Mouse (Mus musculus) CD8-positive naive resting alpha-beta T cell, adult 2 months (primary cell): ENCODE measurements around the gene Tubb4b.

Experiments used
- DNase-seq, 2 experiments: peaks; one replicate each; pipeline ENCODE4 v3.0.0; 2022; ENCODE audit warnings: low read depth in 2 of 2, low spot score in 2 of 2

Tubb4b gene

DNA sequence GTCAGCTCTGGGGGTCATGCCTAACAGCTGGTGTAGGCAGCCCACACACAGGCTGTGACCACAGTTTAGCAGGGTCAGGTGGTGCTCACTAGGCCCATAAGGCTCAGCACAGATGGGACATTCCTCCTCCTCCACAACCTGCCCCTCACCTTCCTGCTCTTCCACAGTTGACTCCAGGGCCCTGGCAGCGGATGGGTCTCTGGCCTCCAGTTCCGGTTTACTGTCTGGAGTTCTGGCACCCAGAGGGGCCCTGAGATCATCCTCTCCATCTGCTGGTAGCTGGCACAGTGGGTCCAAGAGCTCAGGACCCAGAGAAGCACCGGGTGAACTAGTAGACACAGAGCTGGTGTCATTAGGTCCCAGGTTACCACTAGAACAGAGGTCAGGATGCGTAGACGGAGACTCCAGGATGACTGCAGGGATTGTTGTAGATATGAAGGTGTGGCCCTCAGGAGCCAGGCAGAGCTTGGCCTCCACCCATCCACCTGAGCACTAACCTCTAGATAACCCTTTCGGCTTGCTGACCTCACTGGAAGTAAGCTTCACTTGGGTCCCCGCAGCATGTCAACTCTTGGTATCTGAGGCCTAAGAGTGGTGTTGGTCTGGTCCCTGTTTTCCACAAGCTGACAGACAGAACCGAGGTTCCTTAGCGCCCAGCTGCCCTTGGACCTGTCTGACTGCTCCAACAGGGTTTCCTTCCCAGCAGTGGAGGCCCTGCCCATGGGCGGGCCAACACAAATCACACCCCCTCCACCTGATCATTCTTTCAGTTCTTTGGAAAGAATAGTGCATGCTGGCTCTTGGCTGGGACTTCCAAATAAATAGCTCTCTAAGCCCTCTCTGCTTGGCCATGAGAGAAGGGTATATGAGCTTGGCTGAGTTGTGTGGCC, 21.9 kb upstream of the Tubb4b start, which contains the start of gene AL732309.1:
Gene AL732309.1, minus strand, starts transcription at position 681 of the 890 bp plus-strand sequence.
- no peak for DNase-seq

DNA sequence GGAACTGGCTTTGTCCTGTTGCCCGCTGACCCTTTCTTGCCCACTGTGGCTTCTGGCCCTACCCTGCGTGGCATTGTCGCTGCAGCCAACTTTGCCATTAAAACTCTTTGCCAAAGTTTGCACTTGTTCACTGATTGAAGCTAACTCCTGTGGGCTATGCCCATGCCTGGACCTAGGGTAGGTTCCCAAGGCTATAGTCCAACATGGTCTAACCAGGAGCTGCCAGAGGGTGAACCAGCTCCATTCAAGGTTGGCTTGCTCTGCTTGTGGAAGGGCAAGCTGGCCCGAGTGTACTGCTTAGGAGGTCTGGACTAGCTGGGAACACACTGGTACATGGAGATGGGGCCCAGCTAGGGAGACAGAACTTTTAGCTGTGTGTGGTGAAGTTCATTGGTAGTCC, 19.6 kb upstream of the Tubb4b start:
- no peak for DNase-seq

DNA sequence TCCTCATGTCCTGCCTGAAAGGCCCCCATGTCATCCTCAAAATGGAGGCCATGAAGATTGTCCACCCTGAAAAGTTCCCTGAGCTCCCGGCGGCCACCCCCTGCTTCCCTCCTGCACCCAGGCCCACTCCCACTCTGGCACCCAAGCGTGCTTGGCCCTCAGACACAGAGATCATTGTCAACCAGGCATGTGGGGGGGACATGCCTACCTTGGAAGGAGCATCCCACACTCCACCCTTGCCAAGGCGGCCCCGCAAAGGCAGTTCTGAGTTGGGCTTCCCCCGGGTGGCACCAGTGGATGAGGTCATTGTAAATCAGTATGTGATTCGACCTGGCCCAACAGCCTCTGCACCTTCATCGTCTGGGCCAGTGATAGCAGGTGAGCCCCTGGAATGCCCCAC, 18.8 kb upstream of the Tubb4b start:
- no peak for DNase-seq

DNA sequence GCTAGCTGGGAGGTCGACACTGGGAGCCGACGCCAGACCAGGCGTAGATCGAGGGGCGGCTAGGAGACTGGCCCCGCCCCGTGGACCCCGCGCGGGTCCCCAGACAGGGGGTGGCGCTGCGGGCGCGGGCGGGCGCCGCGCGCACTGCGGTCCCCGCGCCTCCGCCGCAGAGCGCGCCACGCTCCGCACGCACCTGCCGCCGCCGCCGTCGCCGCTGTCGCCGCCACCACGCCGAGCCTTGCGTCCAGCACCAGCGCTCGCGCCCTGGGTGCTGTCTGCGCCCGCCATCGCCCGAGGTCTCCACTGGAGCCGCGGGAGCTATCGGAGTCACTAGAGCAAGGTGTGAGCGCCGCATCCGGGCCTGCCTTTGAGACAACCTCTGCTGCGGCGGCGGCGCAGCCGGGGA, 17.6 kb upstream of the Tubb4b start, which contains the start of the genes Rnf208 and Cysrt1:
Gene Rnf208, plus strand, starts transcription at position 155 of the 406 bp plus-strand sequence.
Gene Cysrt1, minus strand, starts transcription at position 352 of the 406 bp plus-strand sequence.
- no peak for DNase-seq

DNA sequence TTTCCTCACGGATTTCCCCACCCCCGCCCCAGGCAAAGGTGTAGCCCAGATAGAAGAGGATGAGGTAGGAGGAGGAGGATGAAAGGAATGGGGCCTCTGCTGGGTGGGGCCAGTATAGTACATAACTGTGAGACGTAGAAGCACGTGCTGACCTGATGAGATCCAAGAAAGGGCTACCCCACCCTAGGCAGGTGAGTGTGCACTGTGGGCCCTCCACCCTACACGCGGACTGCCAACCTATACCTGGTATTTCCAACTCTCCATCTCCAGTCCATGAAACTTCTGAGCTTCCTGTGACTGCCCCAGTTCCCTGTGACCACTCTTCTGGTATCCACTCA, 16.9 kb upstream of the Tubb4b start:
- no peak for DNase-seq

DNA sequence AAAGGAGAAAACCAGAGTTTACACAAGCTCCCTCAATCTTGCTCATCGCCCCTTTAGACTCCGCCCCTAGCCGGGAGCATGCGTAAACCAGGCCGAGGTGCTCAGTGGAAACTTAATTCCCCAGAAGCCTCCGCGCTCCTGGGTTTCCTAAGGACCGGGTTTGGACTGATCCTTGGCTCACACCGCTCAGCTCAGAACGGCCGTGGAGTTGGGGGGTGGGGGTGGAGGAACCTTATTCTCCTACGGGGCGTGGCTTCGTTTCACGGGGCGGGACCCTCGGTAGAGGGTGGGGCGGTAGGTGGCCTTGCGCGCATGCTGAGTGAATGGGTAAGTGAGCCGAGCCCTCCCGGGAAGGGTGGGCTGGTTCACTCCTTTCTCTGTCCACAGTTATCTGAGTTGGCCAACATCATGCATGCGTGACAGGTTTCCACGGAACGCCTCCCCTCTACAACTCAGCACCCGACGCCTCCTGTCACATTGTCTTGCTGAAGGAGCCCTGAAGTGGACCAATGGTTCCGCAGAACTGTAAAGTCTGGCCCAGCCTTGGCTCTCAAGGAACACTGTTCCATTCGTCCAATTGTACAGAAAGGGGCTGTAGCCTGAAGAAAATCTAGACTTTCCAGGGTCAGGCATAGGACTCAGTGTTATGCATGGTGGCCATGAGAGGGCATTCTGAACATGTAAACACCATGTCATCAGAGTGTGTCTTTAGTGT, 16.4 kb upstream of the Tubb4b start:
- peak in 1 of 2 experiments; percentile 38 for DNase-seq

DNA sequence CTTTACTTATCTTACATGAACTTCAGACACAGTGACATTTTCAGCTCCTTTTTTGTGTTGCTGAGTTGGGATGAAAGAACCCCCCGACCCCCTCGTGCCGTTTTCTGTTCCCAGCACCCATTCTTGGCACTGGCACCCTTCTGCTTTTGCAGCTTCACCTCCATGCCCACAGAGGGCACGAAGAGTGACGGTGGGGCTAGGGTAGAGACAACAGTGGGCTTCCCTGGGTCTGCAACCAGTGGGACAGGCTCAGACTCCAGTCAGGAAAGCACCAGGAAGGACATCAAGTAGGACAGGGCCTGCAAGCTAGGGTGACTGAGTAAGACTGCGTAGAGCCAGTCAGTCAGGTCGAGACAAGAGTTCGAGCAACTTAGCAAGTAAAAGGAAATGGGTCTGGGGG, 15.8 kb upstream of the Tubb4b start:
- no peak for DNase-seq

DNA sequence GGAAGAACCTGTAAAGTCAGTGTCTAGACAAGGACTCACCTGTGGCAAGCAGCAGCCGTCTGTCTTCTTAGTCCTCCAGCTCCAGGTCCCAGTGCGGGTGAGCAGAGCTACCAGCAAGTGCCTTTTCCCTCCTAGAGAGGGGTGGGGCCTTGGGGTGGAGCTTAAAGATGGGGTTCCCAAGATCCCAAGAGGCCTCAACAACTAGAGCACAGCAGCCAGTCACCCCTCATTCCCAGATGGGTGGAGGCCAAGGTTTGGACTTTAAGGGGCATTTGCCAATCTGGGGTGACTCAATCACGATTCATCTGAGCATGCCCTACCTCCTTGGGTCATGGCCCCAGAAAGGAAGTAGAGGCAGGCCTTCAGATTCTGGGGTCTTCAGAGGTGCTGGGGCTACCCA, 15.3 kb upstream of the Tubb4b start:
- DNase-seq, result no peak

DNA sequence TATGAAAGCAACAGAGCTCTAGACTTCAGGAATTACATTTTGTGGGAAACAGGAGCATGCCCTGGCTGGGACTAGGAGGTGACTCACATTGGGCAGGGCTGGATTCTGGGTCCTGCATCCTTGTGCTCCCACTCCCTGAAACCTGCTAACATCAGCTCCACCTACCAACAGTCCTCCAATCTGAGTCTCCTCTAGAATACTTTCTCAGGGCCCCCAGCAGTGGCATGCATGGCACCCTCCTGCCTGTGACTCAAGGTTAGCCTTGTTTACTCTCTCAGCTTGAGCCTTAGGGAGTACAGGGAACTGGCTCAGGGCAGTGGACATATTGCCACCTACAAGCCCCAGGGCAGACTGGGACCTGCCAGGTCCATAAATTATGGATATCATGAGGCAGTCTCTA, 13.6 kb upstream of the Tubb4b start:
- no peak for DNase-seq

DNA sequence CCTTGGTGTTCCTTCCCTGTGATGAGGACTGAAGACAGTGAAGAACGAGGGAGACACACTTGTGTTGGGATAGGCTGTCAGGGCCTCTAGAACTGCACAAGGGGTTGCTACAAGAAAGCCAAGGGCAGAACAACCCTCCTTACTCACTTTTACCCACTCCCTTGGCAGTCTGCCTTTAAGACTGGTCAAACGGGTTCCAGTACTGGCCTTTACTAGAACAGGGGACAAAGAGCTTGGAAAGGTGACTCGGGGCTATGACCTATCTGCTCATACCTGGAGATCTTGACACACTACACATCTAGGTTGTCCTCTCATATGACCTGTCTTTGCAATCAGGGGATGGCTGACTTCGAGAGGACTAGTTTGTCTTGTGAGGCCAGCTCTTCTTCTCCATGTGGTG, 13.0 kb upstream of the Tubb4b start:
- no peak for DNase-seq

DNA sequence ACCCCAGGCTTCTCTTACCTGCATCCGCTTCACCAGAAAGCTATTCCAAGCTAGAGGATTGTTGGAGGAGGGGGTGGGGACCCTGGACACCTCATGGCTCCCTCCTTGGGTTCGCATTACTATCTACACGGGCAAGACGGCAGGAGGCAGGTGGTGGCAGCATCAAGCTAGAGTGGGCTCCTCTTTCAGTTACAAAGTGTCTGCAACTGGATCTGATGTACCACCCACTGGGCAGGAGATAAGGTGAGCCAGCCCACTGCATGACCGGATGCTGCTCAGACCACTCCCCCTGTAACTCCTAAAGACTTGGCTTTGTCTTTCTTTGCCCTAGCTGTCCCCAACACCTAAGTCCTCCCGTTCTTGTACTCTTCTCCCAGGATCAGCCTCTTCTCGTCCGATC, 12.1 kb upstream of the Tubb4b start, which contains the start of gene Rnf224:
Gene Rnf224, minus strand, starts transcription at position 174 of the 400 bp plus-strand sequence.
- DNase-seq, result no peak

DNA sequence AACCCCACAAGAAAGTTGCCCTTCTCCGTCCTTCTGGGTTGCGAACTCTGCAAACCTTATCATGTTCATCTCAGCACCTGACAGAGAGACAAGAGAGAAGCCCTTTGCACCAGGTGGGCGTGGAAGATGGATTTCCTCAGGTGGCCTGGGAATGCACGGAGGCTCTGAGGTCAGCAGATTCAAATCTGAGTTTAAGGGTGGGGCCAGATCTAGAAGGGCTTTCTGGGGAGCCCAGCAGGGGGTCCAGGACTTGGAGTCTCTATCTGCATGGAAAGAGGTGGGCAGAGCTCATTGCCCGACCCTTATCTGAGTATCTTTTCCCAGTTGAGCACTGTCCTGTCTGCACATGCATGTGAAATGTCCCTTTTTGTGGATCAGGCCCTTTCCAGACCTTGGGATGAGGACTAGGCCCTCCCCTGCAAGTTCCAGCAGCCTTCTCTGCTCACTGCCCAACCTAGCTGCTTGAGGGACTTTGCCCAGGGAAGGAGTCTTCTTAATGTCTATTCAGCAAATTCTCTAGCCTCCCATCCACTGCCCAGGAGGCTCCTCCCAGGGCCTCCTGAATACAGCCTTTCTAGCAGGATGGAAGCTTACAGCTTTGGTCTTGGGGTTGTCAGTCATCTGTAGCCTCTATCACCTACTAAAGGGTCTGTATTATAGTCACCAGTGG, 10.2 kb upstream of the Tubb4b start:
- no peak for DNase-seq

DNA sequence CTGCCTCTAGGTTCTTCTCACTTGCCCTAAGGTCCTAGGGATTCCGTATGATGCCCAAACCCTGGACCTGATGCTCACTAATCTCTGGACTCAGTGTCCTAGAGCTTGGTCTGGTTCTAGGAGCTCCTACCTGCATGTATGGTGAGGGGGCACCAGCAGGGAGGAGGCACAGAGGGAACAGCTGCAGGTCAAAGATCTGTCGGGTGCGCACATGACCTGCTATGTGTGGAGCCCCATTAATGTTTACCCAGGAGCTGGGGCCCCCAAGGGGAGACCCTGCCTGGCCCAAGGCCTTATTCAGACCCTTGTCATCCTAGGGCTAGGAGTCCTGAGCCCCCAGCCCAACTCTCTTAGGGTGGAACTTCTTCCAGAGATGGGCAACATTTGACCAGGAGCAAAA, 9.5 kb upstream of the Tubb4b start, which contains the start of gene Slc34a3:
Gene Slc34a3, minus strand, starts transcription at position 315 of the 400 bp plus-strand sequence.
- DNase-seq, result no peak

DNA sequence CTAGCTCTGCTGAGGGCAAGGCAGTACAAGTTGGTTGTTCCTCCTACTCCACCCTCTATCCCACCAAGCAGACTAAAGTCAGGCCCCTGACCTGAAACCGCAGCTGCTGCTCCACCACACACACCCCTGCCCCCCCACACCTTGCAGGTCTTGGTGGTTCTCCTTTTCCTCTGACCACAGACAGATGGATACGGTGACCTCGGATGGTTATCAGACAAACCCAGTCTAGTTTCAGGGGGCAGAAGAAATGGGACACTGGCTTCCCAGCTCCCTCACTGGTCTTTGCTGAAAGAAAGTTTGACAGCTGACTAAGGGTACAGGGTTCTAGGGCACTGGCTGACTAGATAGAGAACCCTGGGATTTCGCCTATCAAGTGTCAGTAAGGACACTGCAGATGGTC, 8.9 kb upstream of the Tubb4b start:
- DNase-seq, result no peak

DNA sequence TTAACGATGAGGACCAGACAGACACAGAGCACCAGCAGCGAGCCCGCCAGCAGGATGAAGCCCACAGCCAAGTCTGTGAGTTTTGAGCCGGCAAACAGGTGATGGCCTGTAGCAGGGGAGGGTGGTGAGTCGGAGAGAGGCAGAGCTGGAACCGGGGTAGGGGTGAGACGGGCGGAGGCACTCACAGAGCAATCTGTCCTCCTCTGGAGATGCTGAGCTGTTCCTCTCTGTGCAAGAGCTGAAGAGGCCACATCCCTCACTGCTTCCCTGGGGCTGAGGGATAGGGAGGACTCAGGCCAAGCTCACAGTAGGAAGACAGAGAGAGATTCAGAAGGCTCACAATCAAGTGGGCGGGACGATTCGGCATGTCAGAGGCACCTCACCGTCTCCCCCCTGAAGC, 6.5 kb upstream of the Tubb4b start:
- DNase-seq, result no peak

DNA sequence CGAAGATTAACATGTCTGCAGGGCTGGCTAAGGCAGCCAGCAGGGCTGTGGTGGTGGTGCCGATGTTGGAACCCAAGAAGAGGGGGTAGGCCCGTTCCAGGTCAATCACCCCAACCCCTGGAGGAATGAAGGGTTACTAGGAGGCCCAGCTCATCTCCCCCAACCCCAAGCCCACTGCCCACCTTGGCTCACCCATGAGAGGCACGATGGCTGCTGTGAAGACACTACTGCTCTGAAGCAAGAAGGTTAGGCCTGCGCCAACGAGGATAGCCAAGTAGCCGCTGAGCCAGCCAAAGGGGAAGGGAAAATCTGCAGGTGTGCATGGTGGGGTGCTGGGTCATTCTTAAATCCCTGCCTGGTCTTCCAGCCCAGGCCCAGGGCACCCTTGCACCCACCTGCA, 6.1 kb upstream of the Tubb4b start:
- no peak for DNase-seq

DNA sequence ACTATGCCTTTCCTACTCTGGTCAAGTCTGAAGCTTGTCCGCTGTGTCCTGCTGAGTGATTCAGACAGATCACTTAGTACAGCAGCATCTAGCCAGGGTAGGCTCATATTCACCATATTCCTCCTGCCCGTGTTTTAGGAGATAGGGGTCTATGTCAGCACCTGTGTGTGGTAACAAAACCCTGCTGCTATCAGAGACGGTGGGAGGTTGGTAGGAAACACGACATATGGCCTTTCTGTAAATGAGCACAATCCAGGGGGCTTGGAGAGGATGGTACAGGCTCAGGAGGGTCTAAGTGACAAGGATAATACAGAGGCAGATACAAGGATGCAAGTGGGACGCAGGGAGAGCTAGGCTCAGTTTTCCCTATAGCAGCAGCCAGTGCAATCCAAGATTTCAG, 5.1 kb upstream of the Tubb4b start:
- no peak for DNase-seq

DNA sequence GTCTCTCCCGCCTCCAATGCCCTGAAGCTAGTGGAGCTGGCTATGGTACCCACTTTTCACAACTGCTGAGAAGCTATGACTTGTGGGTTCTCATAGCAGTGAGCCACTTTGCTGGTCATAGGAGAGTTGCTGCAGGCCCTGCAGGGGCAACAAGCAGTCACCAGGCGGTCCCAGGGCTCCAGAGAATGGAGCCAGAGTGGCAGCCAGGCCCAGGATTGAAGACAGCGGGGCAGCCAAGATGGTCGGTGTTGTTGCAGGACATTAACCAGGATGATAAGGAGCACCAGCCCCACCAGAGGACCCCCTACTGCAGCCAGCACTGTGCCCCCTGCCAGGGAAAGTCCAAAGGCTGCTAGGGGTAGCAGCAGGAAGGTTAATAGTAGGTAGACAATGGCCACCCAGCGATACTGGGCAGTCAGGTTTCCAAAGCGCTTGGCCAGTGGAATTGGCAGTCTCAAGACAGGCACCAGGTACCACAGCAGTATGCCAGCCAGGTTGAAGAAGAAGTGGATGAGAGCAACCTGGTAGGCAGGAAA, 4.6 kb upstream of the Tubb4b start:
- DNase-seq, result no peak

DNA sequence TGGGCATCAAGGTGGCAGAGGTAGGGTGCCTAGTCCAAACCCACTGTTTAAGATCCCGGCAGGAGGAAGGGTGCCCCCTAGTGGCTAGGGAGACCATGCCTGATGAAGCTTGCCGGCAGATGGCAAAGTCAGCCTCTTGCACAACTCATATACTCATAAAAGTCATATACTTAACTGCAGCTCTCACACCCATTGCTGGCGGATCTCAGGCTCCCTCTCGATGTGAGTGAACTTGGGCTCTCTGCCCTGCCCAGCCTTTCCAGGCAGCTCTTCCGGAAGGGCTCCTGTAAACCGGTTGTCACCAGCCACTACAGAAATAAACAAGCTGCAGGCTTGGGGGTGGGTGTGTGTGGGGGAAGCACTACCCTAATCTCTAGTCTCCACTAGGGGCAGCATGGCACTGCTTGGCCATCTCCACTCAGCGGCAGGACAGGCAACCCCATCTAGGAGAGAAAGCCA, 4.0 kb upstream of the Tubb4b start:
- peak; percentile 79 to 87 for DNase-seq

DNA sequence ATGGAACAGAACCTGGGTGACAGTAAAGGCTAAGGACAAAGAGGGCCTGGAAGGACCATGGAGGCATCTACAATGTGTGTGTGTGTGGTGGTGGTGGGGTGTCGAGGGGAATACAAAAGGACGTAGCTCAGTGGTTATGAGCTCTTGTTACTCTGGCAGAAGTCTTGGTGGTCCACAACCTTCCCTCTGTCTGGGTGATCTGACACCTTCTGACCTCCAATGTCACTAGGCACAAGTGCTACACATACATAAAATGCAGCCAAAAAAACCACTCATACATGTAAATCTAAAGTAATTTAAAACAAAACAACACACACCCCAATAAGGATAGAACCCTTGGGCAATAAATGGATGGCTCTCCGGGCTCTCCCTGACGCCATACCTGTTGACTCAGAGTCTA, 2.9 kb upstream of the Tubb4b start:
- no peak for DNase-seq

DNA sequence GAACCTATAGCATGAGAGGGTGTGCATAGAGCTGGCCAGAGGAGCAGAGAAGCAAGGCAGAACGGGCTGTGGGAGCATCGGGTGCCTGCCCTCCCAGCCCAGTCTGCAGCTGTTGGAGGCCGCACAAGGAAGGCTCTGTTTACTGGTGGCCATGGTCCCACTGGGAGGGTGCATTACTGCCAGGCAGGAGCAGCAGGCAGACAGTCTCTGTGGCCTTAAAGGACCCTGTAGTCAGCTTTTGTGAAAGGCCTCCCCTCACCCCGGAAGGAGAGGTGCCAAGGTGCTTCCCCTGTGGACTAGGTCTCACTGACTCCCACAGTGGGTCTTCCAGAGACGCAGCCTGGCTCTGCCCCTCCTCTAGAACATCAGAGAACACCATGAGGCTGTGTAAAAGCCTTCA, 2.4 kb upstream of the Tubb4b start:
- no peak for DNase-seq
